Mouse (Mus musculus): ENCODE results near the gene Fgd5. TPM values are rescaled to one million over a fixed set of nuclear protein-coding genes. Genes with fewer than 3 reads are reported as not detected.

The Fgd5 gene
- total and polyA plus RNA-seq, 3 experiments = 0.03 TPM; not detected in 2

GRCm38 (mm10) chr6:92025252-92025651 is 46.6 kb downstream of the Fgd5 start:
- H3K27me3 ChIP-seq (ENCODE audit: control insufficient read depth in 1 of 2, insufficient read depth in 2 of 2, low read length in 2 of 2) = no peaks in the 10 kb centered on the region
- no peaks in the 10 kb centered on the region for H3K9me3 ChIP-seq (replicated peaks; ENCODE audit: insufficient read depth, low read length)
- no peak overlapping the region for H3K4me3 ChIP-seq (ENCODE audit: control insufficient read depth in 1 of 2, insufficient read depth in 1 of 2, low read depth in 2 of 2, low read length in 2 of 2)
- no peak overlapping the region for H3K9ac ChIP-seq (ENCODE audit: control insufficient read depth, low read depth, low read length, poor library complexity, severe bottlenecking)
- TF ChIP-seq JUND (IDR thresholded peaks at IDR 0.05; ENCODE audit: low read depth, low read length) (no peak), MAFK (IDR thresholded peaks at IDR 0.05; ENCODE audit: borderline replicate concordance, low read depth, low read length) (no peak), NRF1 (IDR thresholded peaks at IDR 0.05; ENCODE audit: insufficient read depth, low read depth, low read length, poor library complexity, severe bottlenecking) (no peak), TAL1 (IDR thresholded peaks at IDR 0.05; ENCODE audit: low read length) (no peak), RAD21 (IDR thresholded peaks at IDR 0.05; ENCODE audit: low read depth, low read length) (no peak), USF2 (IDR thresholded peaks at IDR 0.05; ENCODE audit: borderline replicate concordance in 1 of 2, insufficient read depth in 1 of 2, low read depth in 1 of 2, low read length in 2 of 2) (no peak), TBP (IDR thresholded peaks at IDR 0.05; ENCODE audit: low read depth, low read length) (no peak), SIN3A (IDR thresholded peaks at IDR 0.05; ENCODE audit: low read length) (no peak), CHD1 (IDR thresholded peaks at IDR 0.05; ENCODE audit: low read depth, low read length) (no peak), POLR2AphosphoS5 (IDR thresholded peaks at IDR 0.05; ENCODE audit: borderline replicate concordance, low read depth, low read length) (no peak), MYC (IDR thresholded peaks at IDR 0.05; ENCODE audit: low read depth, low read length) (no peak), NELFE (IDR thresholded peaks at IDR 0.05; ENCODE audit: low read depth, low read length) (no peak), ZNF384 (IDR thresholded peaks at IDR 0.05; ENCODE audit: low read depth, low read length) (no peak), CHD2 (IDR thresholded peaks at IDR 0.05; ENCODE audit: low read length) (no peak), POLR2AphosphoS2 (IDR thresholded peaks at IDR 0.05; ENCODE audit: low read length) (no peak), RCOR1 (IDR thresholded peaks at IDR 0.05; ENCODE audit: low read depth, low read length) (no peak), CTCF (IDR thresholded peaks at IDR 0.05 in 2 of 3, conservative IDR thresholded peaks at IDR 0.05 in 1 of 3; ENCODE audit: control insufficient read depth in 1 of 3, insufficient read depth in 1 of 3, low read depth in 2 of 3, low read length in 3 of 3, poor library complexity in 1 of 3, severe bottlenecking in 1 of 3) (no peak)
- no peak for DNase-seq (ENCODE audit: low read depth, low spot score)
- H3K79me2 ChIP-seq (ENCODE audit: control insufficient read depth, insufficient read depth, low read length, poor library complexity) = no peaks in the 10 kb centered on the region
- no peak overlapping the region for H3K27ac ChIP-seq (ENCODE audit: control insufficient read depth, low read depth, low read length)
- H3K36me3 ChIP-seq (ENCODE audit: control insufficient read depth in 1 of 2, insufficient read depth in 2 of 2, low read length in 2 of 2) = no peaks in the 10 kb centered on the region
- no peaks in the 10 kb centered on the region for H3K4me1 ChIP-seq (ENCODE audit: control insufficient read depth in 1 of 2, insufficient read depth in 2 of 2, low read length in 2 of 2)

DNA sequence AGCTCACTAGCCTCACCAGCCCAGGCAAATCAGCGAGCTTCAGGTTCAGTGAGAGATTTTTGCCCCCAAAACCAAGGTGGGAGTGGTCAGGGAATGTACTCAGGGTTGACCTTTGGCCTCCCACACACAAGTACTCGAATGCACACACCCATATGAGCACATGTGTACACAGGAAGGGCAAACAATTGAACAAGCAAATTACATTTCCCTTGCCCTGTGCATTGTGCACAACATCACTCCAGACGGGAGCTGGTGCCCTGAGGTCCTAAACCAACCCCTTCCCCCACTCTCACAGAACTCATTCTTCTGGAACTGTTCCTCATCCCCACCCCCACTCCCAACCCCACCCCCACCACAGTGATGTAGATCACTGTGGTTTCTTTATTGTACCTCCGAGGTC is 48.7 kb downstream of the Fgd5 start:
- H3K9ac ChIP-seq (ENCODE audit: control insufficient read depth, low read depth, low read length, poor library complexity, severe bottlenecking) = no peak overlapping the region
- TF ChIP-seq CHD2 (IDR thresholded peaks at IDR 0.05; ENCODE audit: low read length) (no peak), NRF1 (IDR thresholded peaks at IDR 0.05; ENCODE audit: insufficient read depth, low read depth, low read length, poor library complexity, severe bottlenecking) (no peak), ELF1 (IDR thresholded peaks at IDR 0.05; ENCODE audit: low read depth, low read length) (no peak), MXI1 (IDR thresholded peaks at IDR 0.05; ENCODE audit: low read depth, low read length) (no peak), POLR2AphosphoS5 (IDR thresholded peaks at IDR 0.05; ENCODE audit: borderline replicate concordance, low read depth, low read length) (no peak), ZC3H11A (IDR thresholded peaks at IDR 0.05; ENCODE audit: low read depth, low read length) (no peak), ZNF384 (IDR thresholded peaks at IDR 0.05; ENCODE audit: low read depth, low read length) (no peak), MAX (IDR thresholded peaks at IDR 0.05; ENCODE audit: low read length) (no peak), BHLHE40 (IDR thresholded peaks at IDR 0.05; ENCODE audit: borderline replicate concordance, low read depth, low read length) (no peak), CHD1 (IDR thresholded peaks at IDR 0.05; ENCODE audit: low read depth, low read length) (no peak), MYC (IDR thresholded peaks at IDR 0.05; ENCODE audit: low read depth, low read length) (no peak), POLR2A (IDR thresholded peaks at IDR 0.05; ENCODE audit: control insufficient read depth in 1 of 2, insufficient read depth in 1 of 2, low read depth in 1 of 2, low read length in 2 of 2, poor library complexity in 1 of 2) (no peak), NELFE (IDR thresholded peaks at IDR 0.05; ENCODE audit: low read depth, low read length) (no peak), EP300 (IDR thresholded peaks at IDR 0.05; ENCODE audit: low read depth in 1 of 2, low read length in 2 of 2) (no peak), MYB (IDR thresholded peaks at IDR 0.05; ENCODE audit: low read depth, low read length) (no peak), SIN3A (IDR thresholded peaks at IDR 0.05; ENCODE audit: low read length) (no peak)
- no peaks in the 10 kb centered on the region for H3K9me3 ChIP-seq (replicated peaks; ENCODE audit: insufficient read depth, low read length)
- no peak overlapping the region for H3K4me3 ChIP-seq (ENCODE audit: control insufficient read depth in 1 of 2, insufficient read depth in 1 of 2, low read depth in 2 of 2, low read length in 2 of 2)
- H3K27ac ChIP-seq (ENCODE audit: control insufficient read depth, low read depth, low read length) = no peak overlapping the region
- no peaks in the 10 kb centered on the region for H3K79me2 ChIP-seq (ENCODE audit: control insufficient read depth, insufficient read depth, low read length, poor library complexity)
- H3K4me1 ChIP-seq (ENCODE audit: control insufficient read depth in 1 of 2, insufficient read depth in 2 of 2, low read length in 2 of 2) = no peaks in the 10 kb centered on the region
- no peak for DNase-seq (ENCODE audit: low read depth, low spot score)
- H3K36me3 ChIP-seq (ENCODE audit: control insufficient read depth in 1 of 2, insufficient read depth in 2 of 2, low read length in 2 of 2) = no peaks in the 10 kb centered on the region
- H3K27me3 ChIP-seq (ENCODE audit: control insufficient read depth in 1 of 2, insufficient read depth in 2 of 2, low read length in 2 of 2) = no peaks in the 10 kb centered on the region
